Mouse (Mus musculus): Measurements from ENCODE around the gene Cela3b. TPM values are rescaled to one million over a fixed set of nuclear protein-coding genes. Genes with fewer than 3 reads are reported as not detected.
A peak's percentile ranks its signal among the peaks of the same experiment; 100 is the strongest.

The Cela3b gene
- total RNA-seq (2015) (0.30 TPM in 1 of 2 replicates, not detected in the other), total RNA-seq (2017) (1.7 TPM in 1 of 2 replicates, not detected in the other)

GRCm38 (mm10) chr4:137430502-137430901 is at the start of gene Cela3b:
TSS of gene Cela3b (minus strand) at chr4:137430540.
- ATAC-seq (ENCODE audit: poor library complexity, severe bottlenecking) = peak; percentile 60

GRCm38 (mm10) chr4:137479757-137480156 is 49.4 kb upstream of the Cela3b start:
- ATAC-seq (ENCODE audit: poor library complexity, severe bottlenecking) = no peak

GRCm38 (mm10) chr4:137478306-137478705 is 48.0 kb upstream of the Cela3b start:
- ATAC-seq (ENCODE audit: poor library complexity, severe bottlenecking) = no peak

- no peak for ATAC-seq (ENCODE audit: poor library complexity, severe bottlenecking)
These were observed 47.3 kb upstream of the Cela3b start for GRCm38 (mm10) chr4:137477611-137478010.

- ATAC-seq (ENCODE audit: poor library complexity, severe bottlenecking) = no peak
These were observed 46.5 kb upstream of the Cela3b start for GRCm38 (mm10) chr4:137476761-137477237.

- no peak for ATAC-seq (ENCODE audit: poor library complexity, severe bottlenecking)
These were observed 45.9 kb upstream of the Cela3b start for GRCm38 (mm10) chr4:137476065-137476760.

GRCm38 (mm10) chr4:137475271-137476050 is 45.1 kb upstream of the Cela3b start:
- ATAC-seq (ENCODE audit: poor library complexity, severe bottlenecking) = no peak

GRCm38 (mm10) chr4:137474694-137475093 is 44.4 kb upstream of the Cela3b start:
- no peak for ATAC-seq (ENCODE audit: poor library complexity, severe bottlenecking)

GRCm38 (mm10) chr4:137473701-137474388 is 43.5 kb upstream of the Cela3b start:
- ATAC-seq (ENCODE audit: poor library complexity, severe bottlenecking) = no peak

- ATAC-seq (ENCODE audit: poor library complexity, severe bottlenecking) = no peak
These were observed 42.9 kb upstream of the Cela3b start for GRCm38 (mm10) chr4:137473240-137473639.

- no peak for ATAC-seq (ENCODE audit: poor library complexity, severe bottlenecking)
These were observed 41.0 kb upstream of the Cela3b start for GRCm38 (mm10) chr4:137471326-137471725.

- no peak for ATAC-seq (ENCODE audit: poor library complexity, severe bottlenecking)
These were observed 40.5 kb upstream of the Cela3b start for GRCm38 (mm10) chr4:137470701-137471317.

- ATAC-seq (ENCODE audit: poor library complexity, severe bottlenecking) = no peak
These were observed 39.7 kb upstream of the Cela3b start for GRCm38 (mm10) chr4:137469845-137470692.

GRCm38 (mm10) chr4:137469081-137469844 is 38.9 kb upstream of the Cela3b start:
- ATAC-seq (ENCODE audit: poor library complexity, severe bottlenecking) = no peak

GRCm38 (mm10) chr4:137468260-137469080 is 38.1 kb upstream of the Cela3b start, which contains the start of gene Hspg2:
TSS of gene Hspg2 (plus strand) at chr4:137468769.
- ATAC-seq (ENCODE audit: poor library complexity, severe bottlenecking) = peak; percentile 97

- no peak for ATAC-seq (ENCODE audit: poor library complexity, severe bottlenecking)
These were observed 37.2 kb upstream of the Cela3b start for GRCm38 (mm10) chr4:137467525-137467924.

- ATAC-seq (ENCODE audit: poor library complexity, severe bottlenecking) = no peak
These were observed 36.7 kb upstream of the Cela3b start for GRCm38 (mm10) chr4:137466991-137467390.

- ATAC-seq (ENCODE audit: poor library complexity, severe bottlenecking) = no peak
These were observed 34.9 kb upstream of the Cela3b start for GRCm38 (mm10) chr4:137465125-137465787.

All from megakaryocyte, adult 5-6 weeks (primary cell).